Mouse (Mus musculus) cerebellum, adult (tissue): ENCODE data around the gene Fbln5.

Experiments
- ATAC-seq: cut with Nextera tagmentation; 2 replicates; pipeline ENCODE4 v1.9.2; 2017; ENCODE audit warnings: mild to moderate bottlenecking, moderate library complexity, mixed read lengths; ENCODE audit not compliant: insufficient number of reproducible peaks, low FRiP score, low TSS enrichment

The Fbln5 gene

GRCm38 (mm10) chr12:101766228-101766852, 52.5 kb downstream of the Fbln5 start:
- ATAC-seq = no peak

GRCm38 (mm10) chr12:101764870-101765269, 54.0 kb downstream of the Fbln5 start:
- ATAC-seq = no peak

GRCm38 (mm10) chr12:101763065-101763464, 55.8 kb downstream of the Fbln5 start:
- no peak for ATAC-seq

- no peak for ATAC-seq
Observed at GRCm38 (mm10) chr12:101762054-101762453, 56.8 kb downstream of the Fbln5 start.

GRCm38 (mm10) chr12:101759440-101760045, 59.3 kb downstream of the Fbln5 start:
- no peak for ATAC-seq

- ATAC-seq = no peak
Observed at GRCm38 (mm10) chr12:101758698-101759097, 60.2 kb downstream of the Fbln5 start.

GRCm38 (mm10) chr12:101742375-101742774, 76.5 kb downstream of the Fbln5 start:
- ATAC-seq = no peak

- no peak for ATAC-seq
Observed at GRCm38 (mm10) chr12:101740486-101740885, 78.4 kb downstream of the Fbln5 start.

GRCm38 (mm10) chr12:101740045-101740444, 78.8 kb downstream of the Fbln5 start:
- no peak for ATAC-seq

- no peak for ATAC-seq
Observed at GRCm38 (mm10) chr12:101718755-101719150, 100.1 kb downstream of the Fbln5 start.

GRCm38 (mm10) chr12:101718054-101718754, 100.7 kb downstream of the Fbln5 start, which contains the start of gene Tc2n:
Tc2n (minus strand) TSS chr12:101718523.
- ATAC-seq = peak; percentile 36; the same call in 1 of the 2 replicates

GRCm38 (mm10) chr12:101699176-101699575, 119.7 kb downstream of the Fbln5 start:
- no peak for ATAC-seq
